Mouse (Mus musculus): Measurements from ENCODE around the gene Desi1.

Gene Desi1

DNA sequence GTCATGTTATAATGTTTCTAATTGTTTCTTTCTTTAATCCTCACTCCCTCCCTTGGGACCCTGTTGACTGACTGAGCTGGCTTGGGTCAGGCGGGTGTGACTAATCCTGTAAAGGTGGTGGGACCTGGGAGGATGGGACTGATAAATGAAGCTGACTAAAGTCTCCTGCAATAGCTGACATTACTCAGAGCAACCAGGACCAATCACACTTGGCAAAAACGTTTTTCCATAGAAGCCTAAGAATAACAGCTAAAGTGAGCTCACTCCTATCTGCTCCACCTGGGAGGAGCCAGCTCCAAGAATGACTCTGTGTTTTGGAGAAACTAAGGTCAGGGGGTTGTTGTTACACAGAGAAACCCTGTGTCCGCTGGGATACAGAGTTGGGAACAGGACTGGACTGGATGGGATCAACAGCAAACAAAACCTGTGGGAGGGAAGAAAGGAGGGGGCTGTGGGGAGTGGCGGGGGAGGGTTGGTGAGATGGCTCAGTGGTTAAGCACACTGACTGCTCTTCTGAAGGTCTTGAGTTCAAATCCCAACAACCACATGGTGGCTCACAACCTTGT, 68.6 kb downstream of the Desi1 start:
- DNase-seq: no peak

DNA sequence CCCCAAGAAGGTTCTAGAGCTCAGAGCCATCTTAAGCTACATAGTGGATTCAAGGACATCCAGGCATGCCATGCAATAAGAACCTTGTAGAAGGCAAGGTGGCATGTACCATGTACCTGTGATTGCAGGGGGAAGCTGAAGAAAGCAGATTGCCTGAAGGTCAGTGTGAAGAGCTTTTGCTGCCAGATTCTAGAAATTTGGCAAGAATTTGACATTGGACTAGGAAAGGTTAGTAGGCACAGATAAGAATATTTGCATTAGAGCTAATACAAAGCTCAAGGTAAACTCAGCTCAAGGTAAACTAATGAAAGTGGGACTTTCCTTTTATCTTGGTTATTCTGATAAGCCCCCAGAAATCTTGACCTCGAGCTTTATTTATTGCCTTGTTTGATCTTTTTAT, 69.4 kb downstream of the Desi1 start:
- no peak for DNase-seq

DNA sequence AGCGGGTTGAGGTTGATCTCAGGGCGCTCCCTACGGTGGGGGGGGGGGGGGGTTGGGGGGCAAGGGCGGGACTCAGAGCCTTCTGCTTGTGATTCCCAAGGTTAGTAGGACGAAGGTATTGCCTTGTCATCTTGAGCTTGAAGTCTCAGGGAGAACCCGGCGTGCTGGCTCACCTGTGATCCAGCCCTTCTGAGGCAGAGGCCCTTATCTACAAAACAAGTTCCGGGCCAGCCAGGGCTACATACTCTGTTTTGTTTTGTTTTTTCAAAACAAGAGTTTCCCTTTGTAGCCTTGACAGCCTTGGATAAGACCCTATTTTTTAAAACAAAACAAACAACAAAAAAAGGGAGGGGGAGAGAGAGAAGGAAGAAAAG, 72.6 kb downstream of the Desi1 start:
- DNase-seq: no peak

DNA sequence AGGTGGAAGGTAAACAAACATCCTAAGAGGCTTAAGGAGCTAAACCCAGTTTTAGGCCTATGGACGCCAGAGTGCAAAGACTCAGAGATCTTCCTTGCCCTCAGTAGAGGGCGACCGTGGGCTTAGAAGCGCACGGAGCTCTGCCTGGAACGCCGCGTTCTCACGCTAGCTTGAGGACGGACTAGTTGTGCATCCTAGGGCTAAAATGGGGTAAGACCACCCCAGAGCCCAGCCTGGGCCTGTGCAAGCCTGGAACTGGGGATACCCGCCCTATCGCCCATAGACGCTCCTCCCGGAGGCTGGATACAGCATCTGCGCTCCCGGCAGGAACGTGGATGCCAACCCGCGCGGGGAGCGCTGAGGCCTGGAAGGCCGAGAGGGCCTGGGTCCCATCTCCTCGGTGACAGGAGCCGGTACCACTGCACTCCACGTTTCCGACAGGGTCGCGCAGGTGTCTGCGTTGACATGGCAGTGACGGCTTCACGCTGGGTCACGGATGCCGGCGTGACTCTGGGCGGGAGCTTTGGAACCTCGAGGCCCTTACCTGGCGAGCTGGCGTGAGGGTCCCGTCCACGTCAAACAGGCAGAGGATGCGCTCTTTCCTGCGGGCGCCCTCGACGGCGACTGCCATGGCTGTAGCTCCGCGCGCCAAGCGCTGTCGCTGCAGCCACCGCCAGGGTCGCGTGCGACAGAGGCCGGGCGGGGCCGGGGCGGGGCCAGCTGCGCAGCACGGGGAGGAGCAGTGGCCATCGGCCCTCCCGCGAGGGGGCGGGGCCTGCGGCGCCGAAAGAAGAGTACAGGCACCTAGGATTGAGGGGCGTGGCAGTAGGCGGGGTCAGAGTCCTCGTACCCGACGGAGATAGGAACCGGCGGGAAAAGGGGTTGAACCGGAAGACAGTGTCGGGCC, 73.2 kb downstream of the Desi1 start, which contains the start of gene Pmm1:
TSS of gene Pmm1 (minus strand) at position 760 of the 907 bp plus-strand sequence.
- DNase-seq: peak; percentile 100

DNA sequence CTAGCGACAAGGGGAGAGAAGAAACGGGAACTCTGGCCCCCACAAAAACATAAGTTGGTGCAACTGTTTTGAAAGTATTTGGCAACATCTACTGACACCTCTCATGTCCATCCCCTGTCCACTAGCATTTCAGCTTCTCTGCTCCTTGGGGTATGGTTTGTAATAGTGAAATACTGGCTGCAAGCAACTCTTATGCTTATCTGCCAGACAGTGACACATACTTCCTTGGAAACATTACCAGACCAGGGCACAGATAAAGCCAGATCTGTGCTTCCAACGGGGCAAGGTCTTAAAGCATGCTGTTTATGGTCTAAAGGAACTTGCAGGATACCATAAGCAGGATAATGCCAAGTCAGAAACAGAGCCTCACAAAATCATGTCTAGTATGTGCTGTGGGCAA, 74.8 kb downstream of the Desi1 start:
- no peak for DNase-seq

DNA sequence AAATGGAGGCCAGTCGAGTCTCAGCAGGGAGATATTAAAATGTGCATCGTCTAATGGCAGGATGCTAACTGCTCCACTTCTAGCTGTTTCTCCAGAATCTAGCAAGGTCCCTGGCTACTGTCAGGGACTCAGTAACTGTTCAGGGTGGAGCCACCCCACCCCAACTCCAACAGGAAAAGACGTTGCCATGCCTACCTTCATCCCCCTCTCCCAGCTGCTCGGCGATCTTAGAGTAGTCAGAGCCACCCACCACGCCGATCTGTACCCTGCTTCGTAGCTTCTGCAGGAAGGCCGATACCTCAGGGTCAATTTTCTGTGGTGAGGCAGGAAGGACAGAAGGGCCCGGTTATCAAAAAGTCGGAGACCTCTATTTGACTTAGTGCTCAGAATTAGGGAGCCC, 76.1 kb downstream of the Desi1 start:
- DNase-seq: no peak

DNA sequence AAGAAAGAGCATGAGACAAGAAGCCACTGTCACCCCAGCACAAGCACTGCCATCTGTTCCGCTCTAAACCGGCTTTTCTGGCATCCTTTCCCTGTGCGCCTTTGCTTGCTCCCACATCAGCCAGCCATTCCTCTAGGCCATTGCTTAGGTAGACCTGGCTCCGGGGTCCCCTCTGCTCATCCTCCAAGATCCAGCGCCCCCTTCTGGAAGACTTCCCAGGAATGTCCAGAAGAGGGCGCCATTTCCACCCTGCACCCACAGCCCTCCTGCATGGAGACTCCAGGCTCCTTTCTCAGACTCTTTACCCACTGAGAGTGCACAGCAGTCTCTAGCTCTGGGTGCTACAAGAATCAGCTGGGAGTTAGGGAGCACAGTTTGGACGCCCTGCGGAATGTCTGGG, 77.2 kb downstream of the Desi1 start:
- DNase-seq: peak; percentile 58 to 62

DNA sequence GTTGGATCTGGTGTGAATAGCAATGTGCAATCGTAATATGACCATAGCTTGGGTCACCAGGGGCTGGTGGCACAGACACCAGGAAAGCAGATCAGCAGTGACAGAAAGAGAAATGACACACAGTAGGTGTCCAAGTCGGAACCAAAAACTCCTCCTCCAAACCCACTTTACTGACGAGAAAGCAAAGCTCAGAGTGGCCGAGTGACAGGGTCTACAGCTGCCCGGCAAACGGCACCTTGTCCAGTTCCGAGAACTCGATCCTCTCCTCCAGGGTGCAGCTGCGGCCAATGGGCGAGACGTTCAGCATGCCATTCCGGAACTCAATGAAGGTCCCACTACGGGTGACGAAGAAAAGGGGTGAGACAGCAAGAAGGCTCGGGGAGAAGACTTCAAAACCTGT, 78.2 kb downstream of the Desi1 start:
- DNase-seq: no peak

DNA sequence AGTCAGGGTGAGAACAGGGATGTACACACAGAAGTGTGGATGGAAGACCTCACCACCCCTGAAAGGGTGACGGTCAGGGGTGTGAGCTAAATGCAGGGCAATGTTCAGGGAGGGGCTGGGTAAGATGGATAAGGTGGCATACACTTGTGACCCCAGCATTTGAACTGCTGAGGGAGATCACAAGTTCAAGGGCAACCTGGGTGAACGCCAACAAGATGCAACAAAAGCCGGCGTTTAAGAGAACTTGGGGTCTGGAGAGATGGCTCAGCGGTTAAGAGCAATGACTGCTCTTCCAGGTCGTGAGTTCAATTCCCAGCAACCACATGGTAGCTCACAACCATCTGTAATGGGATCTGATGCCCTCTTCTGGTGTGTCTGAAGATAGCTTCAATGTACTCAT, 78.9 kb downstream of the Desi1 start:
- DNase-seq: no peak

DNA sequence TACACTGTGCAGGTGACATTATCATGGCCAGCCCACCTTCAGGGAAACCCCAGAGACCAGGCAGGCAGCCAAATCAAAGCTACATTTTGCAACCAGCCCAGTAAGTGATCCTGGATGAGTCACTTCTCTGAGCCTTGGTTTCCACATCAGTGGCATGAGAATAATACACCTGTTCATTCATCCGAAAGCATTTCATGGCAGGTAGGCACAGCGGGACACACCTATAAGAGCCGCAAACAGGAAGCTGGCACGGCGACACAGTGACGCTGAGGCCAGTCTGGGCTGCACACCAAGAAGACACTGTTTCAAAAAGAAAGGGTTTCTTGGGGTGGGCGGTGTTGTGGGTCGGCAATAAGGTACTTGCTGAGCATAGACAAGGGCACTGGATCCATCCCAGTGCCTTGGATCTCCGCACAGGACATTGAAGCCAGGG, 79.5 kb downstream of the Desi1 start:
- DNase-seq: no peak

DNA sequence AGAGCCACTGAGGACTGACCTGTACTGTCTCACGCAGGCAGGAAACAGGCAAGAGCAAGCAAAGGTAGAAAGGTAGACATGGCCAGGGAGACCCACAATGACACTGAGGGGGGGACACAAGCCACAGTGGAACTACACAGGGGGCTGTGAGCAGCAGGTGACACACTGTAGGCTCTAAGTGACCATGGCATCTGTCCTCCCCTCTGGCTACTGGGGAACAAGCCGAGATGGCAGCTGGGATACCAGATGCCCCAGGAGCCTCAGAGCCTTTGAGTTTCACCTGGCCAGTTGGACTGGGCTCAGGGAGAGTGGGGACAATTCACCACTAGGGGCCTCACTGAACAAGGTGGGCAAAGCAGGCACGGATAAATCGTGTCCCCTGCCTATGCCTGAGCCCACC, 81.4 kb downstream of the Desi1 start:
- no peak for DNase-seq

DNA sequence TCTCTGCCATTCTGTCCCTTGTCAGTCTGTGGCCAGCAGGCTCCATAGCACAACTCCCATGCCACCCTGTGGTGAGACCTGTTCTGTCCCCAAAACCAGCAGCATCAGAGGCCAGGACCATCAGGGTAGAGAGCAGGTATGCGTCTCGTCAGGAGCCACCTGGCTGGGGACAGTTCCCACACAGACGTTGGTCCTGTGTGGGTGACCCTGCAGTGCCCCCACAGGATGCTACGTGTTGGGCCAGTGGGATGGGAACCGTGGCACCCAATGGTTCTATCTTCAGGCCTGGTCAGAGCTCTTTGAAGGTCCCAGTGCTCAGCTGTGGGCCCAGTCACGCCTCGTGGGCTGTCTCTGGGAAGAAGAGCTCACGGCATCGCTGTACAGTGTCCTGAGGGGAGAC, 82.5 kb downstream of the Desi1 start:
- no peak for DNase-seq

DNA sequence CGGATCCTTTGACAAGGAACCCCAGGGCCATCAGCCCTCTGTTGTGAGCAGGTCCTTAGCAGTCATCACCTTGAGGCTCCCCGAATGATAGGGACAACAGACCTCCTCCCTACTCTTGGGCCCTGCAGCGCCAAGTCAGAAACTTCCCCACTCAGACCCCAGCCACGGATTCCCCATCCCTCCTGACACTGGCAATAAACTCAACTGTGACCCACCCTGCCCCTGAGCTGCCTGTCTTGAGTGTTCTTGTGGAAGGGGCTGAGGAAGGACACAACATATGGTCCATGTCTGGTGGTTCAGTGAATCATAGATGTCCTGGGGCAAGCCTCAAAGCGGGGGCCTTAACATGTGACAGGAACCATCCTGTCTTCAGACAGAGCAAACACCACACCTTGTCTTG, 82.9 kb downstream of the Desi1 start:
- no peak for DNase-seq

DNA sequence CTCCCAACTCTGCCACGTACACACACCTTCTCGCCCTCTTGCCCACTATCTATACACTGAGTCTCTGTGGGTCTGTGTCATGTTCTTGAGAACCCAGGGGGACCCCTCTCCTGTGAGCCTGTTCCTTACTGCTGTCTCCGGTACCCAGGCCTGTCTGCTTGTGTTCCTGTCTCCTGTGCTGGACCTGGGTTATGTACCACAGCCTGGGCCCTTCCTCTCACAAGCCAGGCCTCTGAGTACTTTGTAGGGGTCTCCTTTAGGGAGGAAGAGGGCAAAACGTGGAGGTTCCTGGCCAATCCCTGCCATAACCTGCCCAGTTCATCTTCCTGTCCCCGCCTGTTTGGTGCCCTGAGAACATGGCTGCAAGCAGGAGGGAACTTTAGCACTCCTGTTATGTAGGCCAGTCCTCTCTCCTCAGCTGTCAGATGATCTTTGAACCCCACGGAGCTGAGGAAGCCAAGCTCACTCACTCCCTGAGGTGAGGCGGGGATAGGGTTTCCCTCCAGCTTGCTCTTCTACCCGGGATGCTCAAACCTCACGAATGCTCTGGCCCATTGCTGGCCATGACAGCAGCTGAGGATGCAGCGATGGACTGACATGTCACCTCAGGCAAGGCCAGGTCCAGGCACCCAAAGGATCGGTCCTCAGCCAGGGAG, 84.1 kb downstream of the Desi1 start:
- no peak for DNase-seq

DNA sequence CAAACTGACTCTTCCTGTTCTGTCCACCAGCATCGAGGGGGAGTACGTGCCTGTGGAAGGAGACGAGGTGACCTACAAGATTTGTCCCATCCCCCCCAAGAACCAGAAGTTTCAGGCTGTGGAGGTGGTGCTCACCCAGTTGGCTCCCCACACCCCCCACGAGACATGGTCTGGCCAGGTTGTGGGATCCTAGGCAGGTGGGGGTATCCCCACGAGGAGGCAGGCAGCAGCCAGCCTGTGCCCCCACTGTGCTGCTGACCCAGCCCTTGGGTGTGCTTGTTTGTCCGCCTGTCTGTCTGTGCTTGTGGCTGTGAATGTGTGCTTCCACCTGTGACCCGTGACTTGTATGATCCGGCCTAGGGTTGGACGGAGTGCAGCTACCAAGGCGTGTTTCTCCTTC, 84.6 kb downstream of the Desi1 start:
- no peak for DNase-seq

DNA sequence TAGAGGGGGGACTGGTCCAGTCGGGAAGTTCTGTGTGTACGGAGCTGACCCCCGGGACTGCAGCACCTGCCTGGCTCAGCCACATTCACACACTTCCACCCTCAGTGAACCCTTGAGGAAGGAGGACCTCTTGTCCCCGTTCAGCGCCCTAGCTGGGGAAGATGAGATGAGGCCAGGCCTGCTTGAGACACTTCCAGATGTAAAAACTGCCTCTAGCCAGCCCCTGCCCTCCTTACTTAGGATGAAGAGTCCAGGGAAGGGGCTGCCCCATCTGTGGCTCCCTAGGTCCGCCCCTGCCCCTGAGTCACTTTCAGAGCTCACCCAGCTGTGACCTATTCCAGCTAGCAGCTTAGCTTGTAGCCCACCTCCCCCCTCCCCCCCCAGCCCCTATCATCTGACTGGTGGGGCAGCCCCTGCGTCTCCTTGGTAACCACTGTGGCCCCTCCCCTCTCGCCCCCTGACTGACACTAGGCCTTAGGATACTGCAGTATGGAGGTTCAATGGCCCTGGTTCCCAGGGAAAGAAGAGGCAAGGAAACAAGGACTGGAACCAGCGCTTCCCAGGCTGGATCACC, 90.4 kb downstream of the Desi1 start:
- DNase-seq: no peak
